Mouse (Mus musculus): Measurements from ENCODE around the gene Tceal7.

- TF ChIP-seq CTCF (IDR thresholded peaks at IDR 0.05; ENCODE audit: extremely low read depth, insufficient read length, insufficient replicate concordance, low read depth, low read length) (no peak), POLR2A (IDR thresholded peaks at IDR 0.05; ENCODE audit: low read depth, low read length) (no peak)
Measured at GRCm38 (mm10) chrX:136171189-136172117, 43.1 kb upstream of the Tceal7 start.
